Mouse (Mus musculus) neural tube, embryonic 14.5 days (tissue): ENCODE results near the gene 4930451I11Rik. TPM values are rescaled to one million over a fixed set of nuclear protein-coding genes. Genes with fewer than 3 reads are reported as not detected.

Experiments used
- ATAC-seq: fragments of 200-750 bp; cut with Nextera tagmentation; 2 replicates; pipeline ENCODE4 v1.8.0; 2017; ENCODE audit warnings: low read depth, mild to moderate bottlenecking, moderate TSS enrichment, moderate library complexity
- H3K27ac ChIP-seq: fragments of 300-500 bp; sonication (generic); 2 replicates; pipeline ENCODE4 v1.5.1; 2014; ENCODE audit warnings: low read depth, mild to moderate bottlenecking, control low read depth, low read length, moderate library complexity, mixed read lengths
- H3K27me3 ChIP-seq: fragments of 300-500 bp; sonication (generic); 2 replicates; pipeline ENCODE4 v1.6.1; 2014; ENCODE audit warnings: low read length; ENCODE audit not compliant: control insufficient read depth, insufficient read depth
- H3K36me3 ChIP-seq: fragments of 300-500 bp; sonication (generic); 2 replicates; pipeline ENCODE4 v1.6.1; 2014; ENCODE audit warnings: low read length, mixed read lengths; ENCODE audit not compliant: control insufficient read depth, insufficient read depth
- H3K4me1 ChIP-seq: fragments of 300-500 bp; sonication (generic); 2 replicates; pipeline ENCODE4 v1.6.1; 2014; ENCODE audit warnings: low read length; ENCODE audit not compliant: control insufficient read depth, insufficient read depth
- H3K4me2 ChIP-seq: fragments of 300-500 bp; sonication (generic); 2 replicates; pipeline ENCODE4 v1.6.1; 2014; ENCODE audit warnings: mild to moderate bottlenecking, low read depth, low read length, control low read depth
- H3K4me3 ChIP-seq: fragments of 300-500 bp; sonication (generic); 2 replicates; pipeline ENCODE4 v1.5.1; 2014; ENCODE audit warnings: low read depth, low read length, control low read depth, mixed read lengths
- H3K9ac ChIP-seq: fragments of 300-500 bp; sonication (generic); replicated peaks from 2 replicates; pipeline ENCODE4 v1.6.1; 2014; ENCODE audit warnings: low read depth, mild to moderate bottlenecking, control low read depth, low read length, mixed read lengths
- H3K9me3 ChIP-seq: fragments of 300-500 bp; sonication (generic); 2 replicates; pipeline ENCODE4 v1.6.1; 2016; ENCODE audit warnings: low read length; ENCODE audit not compliant: control insufficient read depth
- WGBS: fragments of 180-500 bp; shearing (Covaris S2); extraction: QIAGEN DNeasy Blood & Tissue Kit; methylation state at CpG from one replicate; pipeline ENCODE4 v1.1.7; 2014; 5-methylcytosine and 5-hydroxymethylcytosine counted together
- polyA plus RNA-seq: library from polyadenylated mRNA; unstranded; fragments of >200 nt; fragmentation: Nextera tagmentation; extraction: Ambion mirVana; gene quantifications from 2 replicates; pipeline ENCODE4 v1.2.1, GENCODE M21; 2014

The 4930451I11Rik gene
- polyA plus RNA-seq, 1 experiment from 2014 or later, result not detected

DNA sequence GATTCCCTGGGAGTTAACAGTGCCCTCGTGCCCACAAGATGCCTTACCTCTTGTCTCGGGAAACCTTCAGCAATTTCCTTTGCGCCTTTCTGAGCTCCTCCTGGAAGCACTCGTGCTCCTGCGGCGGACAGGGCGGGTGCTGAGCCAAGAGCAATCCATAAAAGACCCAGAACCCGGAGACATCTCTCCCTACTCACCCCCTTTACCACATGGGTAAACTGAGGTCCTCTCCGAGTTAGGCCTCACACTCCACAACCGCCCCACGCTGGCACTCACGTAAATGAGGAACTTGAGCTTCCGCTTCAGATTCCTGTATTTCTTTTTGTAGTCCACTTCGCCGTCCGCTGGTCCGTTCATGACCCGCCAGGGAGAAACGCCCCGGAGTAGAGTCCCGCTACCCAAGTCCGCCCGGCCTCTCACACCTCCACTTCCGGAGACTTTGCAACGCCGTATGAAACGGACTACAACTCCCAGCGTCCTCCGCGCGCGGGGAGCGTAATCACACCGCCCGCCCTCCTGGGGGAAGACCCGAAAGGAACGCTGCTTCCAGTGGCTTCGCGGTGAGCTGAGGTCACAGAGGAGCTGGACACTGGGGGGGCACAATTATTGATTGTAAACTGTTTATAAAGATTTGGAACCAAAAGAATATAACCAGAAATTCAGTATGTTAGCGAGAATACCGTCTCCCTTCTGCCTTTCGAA is 30.1 kb upstream of the 4930451I11Rik start, which contains the start of gene Hirip3:
Gene Hirip3 (plus strand): TSS at position 544 of the 702 bp plus-strand sequence.
- no peaks in the 10 kb centered on the region for H3K27me3 ChIP-seq
- peak within 1 kb of the TSS; percentile 36 for H3K27ac ChIP-seq
- peak within 1 kb of the TSS; percentile 38 for H3K4me3 ChIP-seq
- H3K4me1 ChIP-seq, result peaks cover 18% of the 10 kb centered on the region
- peaks cover 21% of the 10 kb centered on the region for H3K36me3 ChIP-seq
- H3K9me3 ChIP-seq, result no peaks in the 10 kb centered on the region
- peak within 1 kb of the TSS; percentile 61 for H3K4me2 ChIP-seq
- peak; percentile 93 for ATAC-seq
- WGBS, result 3% methylated on average over 42 of the region's 42 CpGs
- H3K9ac ChIP-seq, result peak within 1 kb of the TSS; percentile 56

DNA sequence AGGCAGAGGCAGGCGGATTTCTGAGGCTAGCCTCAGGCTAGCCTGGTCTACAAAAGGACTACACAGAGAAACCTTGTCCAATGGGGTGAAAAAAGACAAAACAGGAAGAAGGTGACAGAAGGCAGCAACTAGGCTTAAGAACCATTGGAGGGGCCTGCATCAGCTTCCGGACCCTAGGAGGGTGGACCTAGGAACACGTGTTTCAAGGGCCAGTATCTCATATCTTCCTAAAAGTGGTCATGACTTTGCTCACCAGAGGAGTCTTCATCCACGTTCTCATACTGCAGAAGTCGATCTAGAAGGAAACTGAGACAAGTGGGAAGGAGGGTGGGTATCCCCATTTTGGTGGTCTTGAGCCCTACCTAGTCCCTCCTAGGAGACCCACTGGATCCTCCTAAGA is 29.5 kb upstream of the 4930451I11Rik start:
- 78% methylated on average over 5 of the region's 5 CpGs for WGBS
- peaks cover 15% of the 10 kb centered on the region for H3K36me3 ChIP-seq
- no peak overlapping the region for H3K27ac ChIP-seq

DNA sequence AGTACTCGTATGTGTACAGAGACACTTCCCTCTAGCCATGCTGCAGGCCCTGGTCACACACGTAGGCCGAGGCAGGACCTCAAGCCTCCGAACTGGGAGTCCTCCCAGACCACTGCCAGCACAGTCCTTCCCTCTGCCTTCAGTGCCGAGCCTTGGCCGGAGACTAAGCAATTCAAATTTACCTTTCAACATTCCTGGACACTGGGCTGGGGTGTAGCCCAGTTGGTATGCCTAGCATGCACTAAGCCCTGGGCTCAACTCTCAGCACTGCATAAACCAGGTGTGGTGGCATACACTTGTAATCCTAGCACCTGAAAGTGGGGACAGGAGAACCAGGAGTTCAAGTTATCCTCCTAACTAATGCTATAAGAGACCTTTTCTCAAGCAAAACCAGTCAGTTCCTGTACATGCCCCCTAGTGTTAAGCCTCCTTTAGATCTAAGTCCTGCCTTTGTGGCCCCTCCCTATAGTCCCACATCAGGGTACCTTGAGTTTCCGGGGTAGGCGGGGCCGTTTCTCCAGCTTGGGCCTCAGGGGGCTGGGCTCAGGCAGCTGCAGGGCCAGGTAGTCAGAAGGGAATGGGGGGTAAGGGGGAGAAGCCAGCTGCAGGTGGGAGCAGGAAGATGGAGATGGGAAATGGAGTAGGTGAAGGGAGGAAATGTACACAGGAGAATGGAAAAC is 25.4 kb upstream of the 4930451I11Rik start:
- no peak for ATAC-seq
- H3K4me2 ChIP-seq, result no peak overlapping the region
- no peaks in the 10 kb centered on the region for H3K27me3 ChIP-seq
- no peaks in the 10 kb centered on the region for H3K9me3 ChIP-seq
- H3K36me3 ChIP-seq, result peaks cover 18% of the 10 kb centered on the region
- H3K9ac ChIP-seq, result no peak overlapping the region
- H3K27ac ChIP-seq, result no peak overlapping the region
- WGBS, result 73% methylated on average over 9 of the region's 9 CpGs
- H3K4me1 ChIP-seq, result peaks cover 7% of the 10 kb centered on the region; the same call in 1 of the 2 replicates
- no peak overlapping the region for H3K4me3 ChIP-seq

More for the DNA sequence above, 29.5 kb upstream of the 4930451I11Rik start:
- Histone ChIP-seq H3K4me2 (peak overlapping the region; percentile 61), H3K27me3 (no peaks in the 10 kb centered on the region), H3K9me3 (no peaks in the 10 kb centered on the region), H3K9ac (peak overlapping the region; percentile 56; the same call in 1 of the 2 replicates), H3K4me1 (peaks cover 18% of the 10 kb centered on the region), H3K4me3 (peak overlapping the region; percentile 38)
- ATAC-seq, result no peak

DNA sequence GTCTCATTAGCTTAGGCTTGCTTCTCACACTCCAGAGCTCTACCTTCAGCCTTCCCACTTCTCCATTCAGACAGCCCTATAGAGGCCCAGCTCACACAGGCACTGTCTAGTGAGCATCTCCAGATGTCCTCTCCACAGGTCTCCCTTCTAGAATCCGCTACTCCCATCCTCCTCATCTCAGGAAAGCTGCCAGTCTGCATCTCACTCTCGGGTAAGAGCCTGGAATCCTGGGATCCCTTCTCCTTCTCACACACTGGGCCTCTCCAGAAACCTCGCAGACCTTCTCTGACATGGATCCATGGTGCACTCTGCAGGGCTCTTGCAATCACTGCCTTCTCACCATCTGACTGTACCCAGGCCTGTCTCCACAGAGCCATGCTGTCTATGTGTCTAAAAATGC is 24.2 kb upstream of the 4930451I11Rik start:
- Histone ChIP-seq H3K4me3 (no peak overlapping the region), H3K27ac (no peak overlapping the region), H3K9ac (no peak overlapping the region; the same call in 1 of the 2 replicates), H3K4me1 (no peaks in the 10 kb centered on the region; the same call in 1 of the 2 replicates), H3K27me3 (no peaks in the 10 kb centered on the region), H3K9me3 (no peaks in the 10 kb centered on the region), H3K4me2 (no peak overlapping the region), H3K36me3 (peaks cover 20% of the 10 kb centered on the region)
- no peak for ATAC-seq
- 84% methylated on average over 3 of the region's 3 CpGs for WGBS

DNA sequence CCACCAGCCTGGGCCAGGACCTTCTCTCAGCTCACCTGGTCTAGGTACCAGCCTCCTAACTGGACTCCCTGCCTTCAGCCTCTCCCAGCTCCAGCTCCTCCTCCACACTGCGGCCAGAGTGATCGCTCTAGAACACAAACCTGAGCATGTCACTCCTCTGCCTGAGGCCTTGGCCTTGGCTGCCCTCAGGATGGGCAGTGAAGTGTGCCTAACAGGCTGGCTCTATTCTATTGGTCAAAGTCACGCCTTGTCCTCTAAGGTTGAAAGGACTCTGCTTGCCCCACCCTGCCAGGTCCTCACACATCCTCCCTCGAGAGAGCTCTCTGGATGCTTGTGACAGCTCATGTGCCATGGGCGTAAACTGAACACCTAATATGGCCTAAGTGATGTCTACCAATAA is 22.0 kb upstream of the 4930451I11Rik start:
- H3K4me1 ChIP-seq, result peaks cover 5% of the 10 kb centered on the region; the same call in 1 of the 2 replicates
- no peak overlapping the region for H3K4me2 ChIP-seq
- H3K9ac ChIP-seq, result no peak overlapping the region
- no peak overlapping the region for H3K27ac ChIP-seq
- H3K9me3 ChIP-seq, result no peaks in the 10 kb centered on the region
- H3K36me3 ChIP-seq, result peaks cover 16% of the 10 kb centered on the region
- H3K4me3 ChIP-seq, result no peak overlapping the region
- ATAC-seq, result no peak
- WGBS, result 86% methylated on average over 5 of the region's 5 CpGs
- H3K27me3 ChIP-seq, result peaks cover 6% of the 10 kb centered on the region

DNA sequence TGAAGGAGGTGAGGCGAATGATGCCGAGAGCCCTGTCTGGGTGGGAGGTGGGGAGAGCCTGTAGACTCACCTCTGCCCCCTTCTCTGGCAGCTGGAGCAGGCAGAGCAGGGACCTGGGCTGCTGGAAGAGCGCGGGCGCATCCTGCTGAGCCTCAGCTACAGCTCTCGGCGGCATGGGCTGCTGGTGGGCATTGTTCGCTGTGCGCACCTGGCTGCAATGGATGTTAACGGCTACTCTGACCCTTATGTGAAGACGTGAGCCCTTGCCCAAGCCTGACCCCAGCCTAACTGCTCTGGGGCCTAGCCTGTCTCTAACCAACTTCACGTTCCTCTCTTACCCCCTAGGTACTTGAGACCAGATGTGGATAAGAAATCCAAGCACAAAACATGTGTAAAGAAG is 19.8 kb upstream of the 4930451I11Rik start:
- Histone ChIP-seq H3K9ac (no peak overlapping the region), H3K9me3 (no peaks in the 10 kb centered on the region), H3K36me3 (peaks cover 16% of the 10 kb centered on the region), H3K27ac (no peak overlapping the region), H3K27me3 (peaks cover 9% of the 10 kb centered on the region), H3K4me1 (peaks cover 8% of the 10 kb centered on the region; the same call in 1 of the 2 replicates), H3K4me3 (no peak overlapping the region), H3K4me2 (no peak overlapping the region)
- 46% methylated on average over 12 of the region's 12 CpGs for WGBS
- ATAC-seq, result no peak

DNA sequence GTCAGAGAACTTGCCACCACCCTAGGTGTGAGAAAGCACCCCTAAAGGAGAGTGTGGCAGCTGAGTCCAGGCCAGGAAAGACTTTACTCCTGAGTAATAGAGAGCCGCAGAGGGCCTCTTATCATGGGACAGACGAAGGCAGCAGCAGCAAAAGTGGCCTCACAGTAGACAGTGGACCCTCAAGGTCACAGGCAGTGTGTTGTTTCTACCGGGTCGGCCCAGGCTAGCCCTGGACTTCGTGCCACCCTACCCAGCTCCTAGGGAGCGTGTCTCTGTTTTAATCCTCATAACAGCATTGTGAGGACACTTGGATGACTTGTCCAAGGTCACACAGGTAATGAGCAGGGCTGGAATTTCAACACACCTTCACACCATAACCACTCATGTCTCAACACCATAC is 18.7 kb upstream of the 4930451I11Rik start:
- no peak for ATAC-seq
- H3K4me1 ChIP-seq, result peaks cover 8% of the 10 kb centered on the region; the same call in 1 of the 2 replicates
- H3K4me2 ChIP-seq, result no peak overlapping the region
- H3K27me3 ChIP-seq, result peaks cover 9% of the 10 kb centered on the region
- whole genome bisulfite sequencing, result 93% methylated on average over 6 of the region's 6 CpGs
- no peak overlapping the region for H3K4me3 ChIP-seq
- no peaks in the 10 kb centered on the region for H3K9me3 ChIP-seq
- no peak overlapping the region for H3K9ac ChIP-seq
- H3K36me3 ChIP-seq, result peaks cover 16% of the 10 kb centered on the region
- H3K27ac ChIP-seq, result no peak overlapping the region

DNA sequence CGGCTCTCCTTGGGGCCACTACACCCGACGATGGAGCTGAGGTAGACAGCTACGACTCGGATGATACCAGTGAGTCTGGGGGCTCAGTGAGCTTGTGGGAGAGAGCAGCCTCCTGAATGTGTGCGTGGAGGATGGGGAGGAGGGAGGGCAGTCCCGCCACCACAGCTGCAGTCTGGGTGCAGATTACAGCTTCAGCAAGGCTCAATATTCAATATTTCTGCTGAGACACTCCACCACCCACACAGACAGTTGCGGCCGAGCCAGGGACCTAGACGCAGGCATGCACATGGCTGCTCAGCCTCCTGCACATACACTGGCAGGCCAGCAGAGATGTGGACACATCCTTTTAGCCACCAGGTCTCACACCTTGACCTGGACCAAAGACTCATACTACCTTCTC is 17.4 kb upstream of the 4930451I11Rik start:
- peak; percentile 23; the same call in 1 of the 2 replicates for ATAC-seq
- H3K4me1 ChIP-seq, result peaks cover 8% of the 10 kb centered on the region; the same call in 1 of the 2 replicates
- H3K27me3 ChIP-seq, result peaks cover 9% of the 10 kb centered on the region
- H3K4me3 ChIP-seq, result peak overlapping the region; percentile 52
- no peaks in the 10 kb centered on the region for H3K9me3 ChIP-seq
- peaks cover 16% of the 10 kb centered on the region for H3K36me3 ChIP-seq
- no peak overlapping the region for H3K27ac ChIP-seq
- 27% methylated on average over 10 of the region's 10 CpGs for WGBS
- peak overlapping the region; percentile 99 for H3K4me2 ChIP-seq
- peak overlapping the region; percentile 72; the same call in 1 of the 2 replicates for H3K9ac ChIP-seq
